Mouse (Mus musculus) right cerebral cortex, postnatal 14 days (tissue): ENCODE results near the gene Uchl4.

Experiments
- DNase-seq: peaks from one replicate; pipeline ENCODE4 v3.0.0; 2022

The Uchl4 gene

DNA sequence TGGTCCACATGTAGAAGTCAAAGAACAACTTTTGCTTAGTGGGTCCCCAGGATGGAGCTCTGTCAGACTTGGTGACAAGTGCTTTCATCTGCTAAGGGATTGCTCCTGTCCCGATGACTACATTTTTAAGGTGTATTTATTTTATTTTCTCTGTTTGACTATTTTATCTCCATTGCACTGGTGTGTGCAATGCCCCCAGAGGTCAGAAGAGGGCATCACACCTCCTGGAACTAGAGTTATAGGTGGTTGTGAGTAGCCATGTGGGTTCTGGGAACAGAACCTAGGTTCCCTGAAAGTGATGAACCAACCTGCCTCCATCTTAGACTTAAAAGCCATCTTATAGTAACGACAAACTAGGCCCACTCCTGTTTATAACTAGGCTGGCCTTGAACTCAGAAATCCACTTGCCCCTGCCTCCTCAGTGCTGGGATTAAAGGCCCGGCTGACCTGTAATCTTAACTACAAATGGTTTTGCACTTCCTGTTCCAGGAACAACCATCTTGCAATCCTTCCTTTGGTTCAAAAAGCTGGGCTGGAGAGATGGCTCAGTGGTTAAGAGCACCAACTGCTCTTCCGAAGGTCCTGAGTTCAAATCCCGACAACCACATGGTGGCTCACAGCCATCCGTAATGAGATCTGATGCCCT is 43.8 kb downstream of the Uchl4 start:
- no peak for DNase-seq

DNA sequence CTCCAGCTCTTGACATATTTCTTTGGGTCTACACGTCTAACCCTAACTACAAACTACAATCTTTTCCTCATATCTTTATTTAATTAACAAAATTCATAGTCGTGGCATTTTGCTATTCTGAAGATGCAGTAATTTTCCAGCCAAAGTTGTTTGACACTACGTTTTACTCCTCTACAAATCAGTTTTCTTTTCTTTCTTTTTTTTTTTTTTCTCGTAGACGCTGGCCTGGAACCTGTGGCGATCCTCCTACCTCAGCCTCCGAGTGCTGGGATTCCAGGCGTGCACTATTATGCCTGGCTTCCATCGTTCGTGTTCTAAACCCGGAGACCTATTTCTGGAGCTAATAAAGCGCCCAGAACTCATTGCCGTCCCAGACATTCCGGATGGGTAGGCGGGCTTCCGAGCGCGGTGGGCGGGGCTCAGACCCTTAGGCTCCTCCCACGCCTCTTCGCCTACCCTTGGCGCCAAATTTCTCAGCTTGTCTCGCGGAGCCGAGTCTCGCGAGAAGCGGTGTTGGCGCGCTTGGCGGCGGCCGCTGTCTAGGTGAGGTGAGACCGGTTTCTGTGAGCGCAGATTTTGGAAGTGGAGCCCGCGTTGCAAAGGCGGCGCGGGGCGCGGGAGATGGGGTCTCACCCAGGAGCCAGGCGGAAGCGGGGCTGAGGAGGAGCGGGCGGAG is 46.2 kb downstream of the Uchl4 start, which contains the start of gene Tipin:
Tipin (plus strand) TSS at position 477 of the 676 bp plus-strand sequence.
- DNase-seq = peak; percentile 93

DNA sequence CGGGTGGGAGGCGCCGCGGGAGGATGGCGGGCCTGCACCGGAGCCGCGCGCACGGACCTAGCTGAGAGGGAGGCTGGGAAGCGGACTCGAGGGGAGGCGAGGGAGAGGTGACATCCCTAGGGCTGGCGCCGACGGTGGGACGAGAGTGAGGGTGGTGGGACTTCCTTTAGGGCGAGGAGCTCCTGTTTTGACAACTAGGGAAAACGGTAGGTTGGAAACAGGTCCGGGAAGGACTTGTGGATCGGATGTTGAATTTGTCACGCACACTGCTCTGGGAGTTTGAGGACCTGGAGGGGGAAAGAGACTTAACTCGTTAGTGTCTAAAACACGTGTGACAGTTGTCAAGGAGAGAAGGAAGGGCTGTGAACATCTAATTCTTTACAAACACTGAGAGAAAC is 46.8 kb downstream of the Uchl4 start:
- DNase-seq = no peak

DNA sequence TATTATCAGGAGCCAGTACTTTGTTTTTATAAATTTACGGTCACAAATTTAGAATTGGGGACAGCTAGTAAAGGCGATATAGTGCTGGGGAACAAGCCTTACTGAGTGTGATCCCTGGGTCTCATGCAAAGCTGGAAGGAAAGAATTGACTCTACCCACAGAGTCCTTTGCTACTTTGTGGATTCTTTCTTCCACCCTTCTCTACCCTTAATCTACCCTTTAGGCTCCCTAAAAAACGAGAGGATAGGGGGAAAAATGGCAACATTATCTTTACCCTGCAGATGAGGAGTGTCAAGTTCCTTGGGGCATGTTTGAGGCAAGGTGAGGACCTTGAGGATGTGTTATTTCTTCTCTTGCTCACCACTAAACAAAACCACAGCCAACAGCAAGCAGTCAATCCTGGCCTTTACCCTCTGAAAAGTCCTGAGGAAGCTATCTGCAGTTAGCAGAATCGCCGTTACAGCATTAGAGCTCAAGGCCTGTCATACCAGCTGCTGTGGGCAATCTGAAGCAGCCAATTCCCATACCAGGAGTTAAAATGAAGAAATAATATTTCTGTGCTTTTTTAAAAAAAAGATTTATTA is 47.5 kb downstream of the Uchl4 start:
- no peak for DNase-seq
